ENCODE assay signal across 25 mouse cellular contexts in the genomic region with DNA sequence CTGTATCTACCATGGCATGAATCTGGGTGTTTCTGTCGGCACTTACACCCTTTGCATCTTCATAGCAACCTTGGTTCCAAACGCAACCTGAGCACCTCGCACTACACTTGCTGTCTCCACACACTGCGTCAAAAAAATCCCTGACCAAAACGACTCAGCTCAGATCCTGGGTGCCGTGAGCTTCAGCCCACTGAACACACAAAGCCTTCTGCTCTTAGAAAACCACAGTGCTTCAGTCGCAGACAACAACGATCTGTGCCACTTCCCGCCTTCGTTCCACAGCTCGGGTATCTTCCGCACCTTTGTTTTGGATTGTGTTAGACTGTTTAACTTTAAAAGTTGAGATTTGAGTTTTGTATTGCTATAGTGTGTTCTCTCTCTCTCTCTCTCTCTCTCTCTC.
DNase-seq lines count a peak whose midpoint lies in the region; ATAC-seq and TF ChIP-seq lines count a peak whose summit lies in the region.
"Had no signal": no experiment of that assay in that cellular context is flagged by ENCODE, and none has a peak within 500 bp of the region (broad histone marks: within the 10 kb centered on the region; RNA-seq: fewer than 3 reads in every experiment).

No protein-coding gene starts in this region.

- H3K9ac ChIP-seq in hindbrain, embryonic 13.5 days = no peak overlapping the region
- H3K9ac ChIP-seq in forebrain, embryonic 11.5 days (ENCODE audit: low read length) = no peak overlapping the region
- H3K9ac ChIP-seq: embryonic facial prominence, embryonic 15.5 days; forebrain, embryonic 15.5 days; hindbrain, embryonic 14.5 days; intestine, embryonic 15.5 days; limb, embryonic 15.5 days; liver, embryonic 14.5 days; lung, embryonic 15.5 days; midbrain, embryonic 13.5 days; stomach, embryonic 15.5 days had no signal

- peak; percentile 60 for ATAC-seq in inflammation-experienced regulatory T-cells, adult 6 months
- ATAC-seq in hindbrain, embryonic 13.5 days (ENCODE audit: low FRiP score) = no peak
- no peak for ATAC-seq in forebrain, embryonic 11.5 days (replicated peaks; ENCODE audit: low FRiP score)
- ATAC-seq: forebrain, embryonic 15.5 days; intestine, embryonic 15.5 days; midbrain, embryonic 13.5 days had no signal

- TF ChIP-seq CTCF in spleen, adult 2 months (IDR thresholded peaks at IDR 0.05; ENCODE audit: extremely low read depth, insufficient read depth, insufficient read length, insufficient replicate concordance) = no peak

- H3K4me3 ChIP-seq in spleen, adult 2 months (ENCODE audit: extremely low read depth, insufficient read depth, insufficient read length) = no peak overlapping the region
- H3K4me3 ChIP-seq in hindbrain, embryonic 13.5 days = no peak overlapping the region
- no peak overlapping the region for H3K4me3 ChIP-seq in forebrain, embryonic 11.5 days (ENCODE audit: low read depth, low read length)
- H3K4me3 ChIP-seq: embryonic facial prominence, embryonic 15.5 days; forebrain, embryonic 15.5 days; intestine, embryonic 15.5 days; limb, embryonic 15.5 days; lung, embryonic 15.5 days; megakaryocyte, embryonic 14.5 days; midbrain, embryonic 13.5 days; stomach, embryonic 15.5 days had no signal

- no peak for TF ChIP-seq POLR2A in spleen, adult 2 months (IDR thresholded peaks at IDR 0.05; ENCODE audit: low read depth, low read length)

- no peaks in the 10 kb centered on the region; the same call in 1 of the 2 replicates for H3K4me1 ChIP-seq in spleen, adult 2 months (ENCODE audit: control insufficient read depth, insufficient read depth, insufficient read length)
- no peaks in the 10 kb centered on the region for H3K4me1 ChIP-seq in hindbrain, embryonic 13.5 days (replicated peaks)
- no peaks in the 10 kb centered on the region for H3K4me1 ChIP-seq in forebrain, embryonic 11.5 days (replicated peaks; ENCODE audit: control insufficient read depth, insufficient read depth, low read length)
- H3K4me1 ChIP-seq: embryonic facial prominence, embryonic 15.5 days; forebrain, embryonic 15.5 days; intestine, embryonic 15.5 days; limb, embryonic 15.5 days; lung, embryonic 15.5 days; midbrain, embryonic 13.5 days; stomach, embryonic 15.5 days had no signal

- DNase-seq in spleen, adult 2 months (ENCODE audit: low read depth in 1 of 2, low spot score in 2 of 2) = peak in 1 of 2 experiments; percentile 18
- DNase-seq in spleen, adult 12 weeks (ENCODE audit: low spot score) = no peak
- peak; percentile 48 for DNase-seq in thymus, postnatal 14 days
- DNase-seq in gastrocnemius, adult 8-10 months (ENCODE audit: low spot score in 2 of 2) = no peak
- DNase-seq in forebrain, embryonic 11.5 days (ENCODE audit: low spot score) = no peak
- DNase-seq: adrenal gland, postnatal 25 days; cerebellum, adult 8-10 months; gastrocnemius, postnatal 25 days; kidney, adult 8-10 months; kidney, postnatal 25 days; layer of hippocampus, adult 9-11 months; lung, postnatal 36 days; right cerebral cortex, postnatal 25 days had no signal

- no peaks in the 10 kb centered on the region for H3K36me3 ChIP-seq in spleen, adult 2 months (ENCODE audit: control insufficient read depth, insufficient read depth, low read length)
- no peaks in the 10 kb centered on the region for H3K36me3 ChIP-seq in hindbrain, embryonic 13.5 days
- no peaks in the 10 kb centered on the region for H3K36me3 ChIP-seq in forebrain, embryonic 11.5 days (ENCODE audit: control insufficient read depth, insufficient read depth, low read length)
- H3K36me3 ChIP-seq: embryonic facial prominence, embryonic 15.5 days; forebrain, embryonic 15.5 days; intestine, embryonic 15.5 days; limb, embryonic 15.5 days; lung, embryonic 15.5 days; midbrain, embryonic 13.5 days; stomach, embryonic 15.5 days had no signal

- no peaks in the 10 kb centered on the region for H3K9me3 ChIP-seq in hindbrain, embryonic 13.5 days
- H3K9me3 ChIP-seq in forebrain, embryonic 11.5 days (ENCODE audit: control insufficient read depth, low read length) = no peaks in the 10 kb centered on the region
- H3K9me3 ChIP-seq: embryonic facial prominence, embryonic 15.5 days; forebrain, embryonic 15.5 days; intestine, embryonic 15.5 days; limb, embryonic 15.5 days; lung, embryonic 15.5 days; megakaryocyte, embryonic 14.5 days; midbrain, embryonic 13.5 days; stomach, embryonic 15.5 days had no signal

- peak overlapping the region; percentile 57 for H3K27ac ChIP-seq in spleen, adult 2 months (ENCODE audit: insufficient read depth, low read length)
- no peak overlapping the region for H3K27ac ChIP-seq in hindbrain, embryonic 13.5 days
- H3K27ac ChIP-seq in forebrain, embryonic 11.5 days (ENCODE audit: low read depth, low read length) = no peak overlapping the region
- H3K27ac ChIP-seq: embryonic facial prominence, embryonic 15.5 days; forebrain, embryonic 15.5 days; hindbrain, embryonic 14.5 days; intestine, embryonic 15.5 days; limb, embryonic 15.5 days; liver, embryonic 14.5 days; lung, embryonic 15.5 days; midbrain, embryonic 13.5 days; stomach, embryonic 15.5 days had no signal

- no peaks in the 10 kb centered on the region for H3K27me3 ChIP-seq in spleen, adult 2 months (ENCODE audit: control insufficient read depth, insufficient read depth, low read length)
- no peaks in the 10 kb centered on the region for H3K27me3 ChIP-seq in hindbrain, embryonic 13.5 days
- H3K27me3 ChIP-seq in forebrain, embryonic 11.5 days (ENCODE audit: control insufficient read depth, insufficient read depth, low read length) = no peaks in the 10 kb centered on the region
- H3K27me3 ChIP-seq: embryonic facial prominence, embryonic 15.5 days; forebrain, embryonic 15.5 days; intestine, embryonic 15.5 days; limb, embryonic 15.5 days; lung, embryonic 15.5 days; midbrain, embryonic 13.5 days; stomach, embryonic 15.5 days had no signal

- WGBS in spleen, adult 2 months = 31% methylated on average over 12 of the region's 12 CpGs
- WGBS in hindbrain, embryonic 13.5 days = 89% methylated on average over 12 of the region's 12 CpGs
- WGBS in forebrain, embryonic 11.5 days = 85% methylated on average over 12 of the region's 12 CpGs

- no peak overlapping the region for H3K4me2 ChIP-seq in hindbrain, embryonic 13.5 days
- H3K4me2 ChIP-seq in forebrain, embryonic 11.5 days (ENCODE audit: low read depth, low read length, severe bottlenecking) = no peak overlapping the region
- H3K4me2 ChIP-seq: embryonic facial prominence, embryonic 15.5 days; forebrain, embryonic 15.5 days; hindbrain, embryonic 14.5 days; intestine, embryonic 15.5 days; limb, embryonic 15.5 days; lung, embryonic 15.5 days; midbrain, embryonic 13.5 days; stomach, embryonic 15.5 days had no signal
